Mouse (Mus musculus): ENCODE measurements around the gene Spag5. TPM values are rescaled to one million over a fixed set of nuclear protein-coding genes. Genes with fewer than 3 reads are reported as not detected.

Spag5 gene
- total RNA-seq (2023) = 1 to 10 TPM; 6.5 to 7.8 TPM

DNA sequence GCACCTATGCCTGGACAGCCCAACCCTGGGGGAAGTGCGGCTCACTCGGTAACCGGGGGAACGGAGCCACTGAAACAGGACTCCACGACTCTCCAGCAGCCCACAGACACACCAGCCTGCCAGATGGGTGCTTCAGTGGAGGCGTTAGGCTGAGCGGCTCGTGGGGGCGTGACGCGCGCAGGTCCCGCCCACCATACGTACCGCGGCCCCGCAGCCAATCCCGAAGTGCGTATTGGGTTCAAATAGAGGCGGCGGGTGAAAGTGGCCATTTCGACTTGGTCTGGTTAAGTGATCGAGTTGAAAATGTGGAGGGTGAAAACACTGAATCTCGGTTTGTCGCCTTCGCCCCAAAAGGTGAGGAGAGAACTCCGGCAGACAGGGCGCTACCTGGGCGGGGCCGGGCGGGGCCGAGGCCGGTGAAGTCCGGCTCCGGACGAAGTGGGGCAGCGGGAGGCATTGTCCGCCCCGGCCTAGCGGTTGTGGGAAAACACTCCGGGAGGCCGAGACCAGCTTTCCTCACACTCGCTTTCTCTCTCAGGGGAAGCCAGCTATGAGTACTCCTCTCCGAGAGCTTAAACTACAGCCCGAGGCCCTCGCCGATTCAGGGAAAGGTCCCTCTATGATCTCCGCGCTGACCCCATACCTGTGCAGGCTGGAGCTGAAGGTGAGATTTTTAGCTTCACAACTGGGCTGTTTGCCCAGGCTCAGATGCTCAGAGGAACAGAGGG is at the start of gene Spag5:
Gene Spag5 (plus strand): TSS at position 173 of the 728 bp plus-strand sequence.

GRCm38 (mm10) chr11:78261380-78262352 is 39.7 kb upstream of the Spag5 start, which contains the start of gene 2610507B11Rik:
Gene 2610507B11Rik (plus strand): TSS chr11:78261752.

GRCm38 (mm10) chr11:78290654-78291053 is 10.7 kb upstream of the Spag5 start, which contains the start of gene BC030499:
Gene BC030499 (plus strand): TSS chr11:78290841.

DNA sequence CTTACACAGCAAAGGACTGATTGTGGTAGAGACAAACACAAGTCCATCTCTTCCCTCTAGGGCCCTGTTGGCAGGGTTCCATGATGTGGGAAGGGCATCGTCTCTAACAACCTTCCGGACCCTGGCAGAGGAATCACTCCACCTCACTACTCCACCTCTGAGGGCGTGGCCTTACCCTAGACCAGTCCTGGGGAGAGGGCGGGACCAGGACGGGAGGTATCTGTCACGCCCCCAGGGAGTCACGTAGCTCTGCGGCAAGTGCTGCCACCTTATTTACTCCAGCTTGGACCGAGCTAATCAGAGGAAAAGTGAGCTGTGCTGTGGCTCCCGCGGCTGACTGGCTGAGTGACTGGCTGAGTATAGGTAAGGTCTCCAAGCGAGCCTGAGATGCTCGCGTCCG is 21.5 kb downstream of the Spag5 start, which contains the start of gene Aldoc:
Gene Aldoc (plus strand): TSS at position 109 of the 400 bp plus-strand sequence.

GRCm38 (mm10) chr11:78327634-78328511 is 26.5 kb downstream of the Spag5 start, which contains the start of gene Pigs:
Gene Pigs (plus strand): TSS chr11:78328415.

GRCm38 (mm10) chr11:78343381-78344327 is 42.3 kb downstream of the Spag5 start, which contains the start of gene Unc119:
Gene Unc119 (plus strand): TSS chr11:78343482.

Other genes with a start within 250 kb of the Spag5 start
- gene Eral1, start 221.1 kb upstream of the Spag5 start, total RNA-seq (2023) = 10 to 100 TPM; 27.6 to 32.2 TPM
- gene Fam222b, start 206.9 kb upstream of the Spag5 start, total RNA-seq (2023) = 10 to 100 TPM; 17.5 to 20.0 TPM
- gene Traf4, start 135.9 kb upstream of the Spag5 start, total RNA-seq (2023) = 10 to 100 TPM; 29.3 to 32.7 TPM
- 1 to 10 TPM; 6.8 to 10.0 TPM for gene Nek8, start 124.9 kb upstream of the Spag5 start, total RNA-seq (2023)
- gene Tlcd1, start 124.8 kb upstream of the Spag5 start, total RNA-seq (2023) = 1 to 10 TPM; 6.0 to 7.5 TPM
- 1,000 to 10,000 TPM; 3,453 to 3,575 TPM for gene Rpl23a, start 117.9 kb upstream of the Spag5 start, total RNA-seq (2023)
- 1 to 10 TPM in 1 of 2 experiments, not detected in 1; 1.1 TPM for gene Rab34, start 113.1 kb upstream of the Spag5 start, total RNA-seq (2023)
- not detected for gene Proca1, start 108.1 kb upstream of the Spag5 start, total RNA-seq (2023)
- 10 to 100 TPM; 40.4 to 52.1 TPM for gene Sdf2, start 55.8 kb upstream of the Spag5 start, total RNA-seq (2023)
- 10 to 100 TPM; 75.3 to 76.2 TPM for gene Supt6, start 55.5 kb upstream of the Spag5 start, total RNA-seq (2023)
- 100 to 1,000 TPM; 115 to 134 TPM for gene 2610507B11Rik, start 39.8 kb upstream of the Spag5 start, total RNA-seq (2023)
- gene BC030499, start 10.7 kb upstream of the Spag5 start, total RNA-seq (2023) = 1 to 10 TPM; 4.6 to 4.7 TPM
- gene Aldoc, start 21.4 kb downstream of the Spag5 start, total RNA-seq (2023) = 10 to 100 TPM; 22.1 to 26.3 TPM
- gene Pigs, start 26.9 kb downstream of the Spag5 start, total RNA-seq (2023) = 10 to 100 TPM; 50.4 to 54.2 TPM
- 10 to 100 TPM; 15.3 to 21.9 TPM for gene Unc119, start 42.0 kb downstream of the Spag5 start, total RNA-seq (2023)
- gene Foxn1, start 85.0 kb downstream of the Spag5 start, total RNA-seq (2023) = not detected
- gene Slc13a2, start 120.7 kb downstream of the Spag5 start, total RNA-seq (2023) = not detected
- 1 to 10 TPM; 1.2 to 2.2 TPM for gene Slc46a1, start 164.2 kb downstream of the Spag5 start, total RNA-seq (2023)
- gene Sarm1, start 196.2 kb downstream of the Spag5 start, total RNA-seq (2023) = 1 to 10 TPM; 5.4 to 5.5 TPM
- gene Vtn, start 197.6 kb downstream of the Spag5 start, total RNA-seq (2023) = not detected
- gene Sebox, start 201.9 kb downstream of the Spag5 start, total RNA-seq (2023) = not detected
- 10 to 100 TPM; 21.8 to 25.1 TPM for gene Tmem199, start 210.6 kb downstream of the Spag5 start, total RNA-seq (2023)
- gene Poldip2, start 210.7 kb downstream of the Spag5 start, total RNA-seq (2023) = 10 to 100 TPM; 34.3 to 39.1 TPM
- 10 to 100 TPM; 13.2 to 14.7 TPM for gene Tnfaip1, start 234.8 kb downstream of the Spag5 start, total RNA-seq (2023)
- gene Ift20, start 234.8 kb downstream of the Spag5 start, total RNA-seq (2023) = 10 to 100 TPM; 40.9 to 42.2 TPM
- 1 to 10 TPM; 7.8 to 8.4 TPM for gene Tmem97, start 249.2 kb downstream of the Spag5 start, total RNA-seq (2023)